Mouse (Mus musculus): ENCODE results near the gene Katnal1.
A peak's percentile ranks its signal among the peaks of the same experiment; 100 is the strongest.

The Katnal1 gene

GRCm38 (mm10) chr5:148954314-148955060 is 25.4 kb upstream of the Katnal1 start:
- no peak for DNase-seq (ENCODE audit: low read depth)

- no peak for DNase-seq (ENCODE audit: low read depth)
Observed at GRCm38 (mm10) chr5:148953098-148953497, 24.0 kb upstream of the Katnal1 start.

DNA sequence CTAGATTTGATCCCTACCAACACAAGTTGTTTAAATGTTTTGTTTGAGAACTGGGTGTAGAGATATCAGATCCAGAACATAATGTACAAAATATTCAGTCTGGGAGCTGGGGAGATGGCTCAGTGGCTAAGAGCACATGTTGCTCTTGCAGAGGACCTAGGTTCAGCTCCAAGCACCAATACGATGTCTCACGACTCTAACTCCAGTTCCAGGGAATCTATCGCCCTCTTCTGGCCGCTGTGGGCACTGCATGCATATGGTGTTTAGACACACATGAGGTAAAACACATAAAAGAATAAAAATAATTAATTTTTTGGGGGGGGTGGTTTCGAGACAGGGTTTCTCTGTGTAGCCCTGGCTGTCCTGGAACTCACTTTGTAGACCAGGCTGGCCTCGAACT is 23.3 kb upstream of the Katnal1 start:
- peak; percentile 81 for DNase-seq (ENCODE audit: low read depth)

DNA sequence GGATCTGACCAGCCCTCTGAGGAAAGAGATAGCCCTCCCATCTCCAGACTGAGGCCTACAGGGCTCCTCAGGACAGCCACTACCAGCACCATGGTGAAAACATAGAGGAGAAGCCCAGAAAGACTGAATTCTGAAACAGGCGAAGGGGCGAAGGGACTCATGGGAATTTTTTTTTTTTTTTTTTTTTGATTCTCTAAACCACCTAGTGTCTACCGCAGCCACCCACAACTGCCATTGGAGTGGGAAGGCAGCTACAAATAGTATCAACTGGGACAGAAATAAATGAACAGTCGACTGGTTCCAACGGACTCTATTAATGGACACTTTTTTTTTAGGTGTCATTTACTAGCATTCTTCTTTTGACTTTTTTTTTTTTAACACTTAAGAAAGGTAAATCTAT is 22.2 kb upstream of the Katnal1 start:
- DNase-seq (ENCODE audit: low read depth) = no peak

- no peak for DNase-seq (ENCODE audit: low read depth)
Observed at GRCm38 (mm10) chr5:148950064-148950463, 20.9 kb upstream of the Katnal1 start.

DNA sequence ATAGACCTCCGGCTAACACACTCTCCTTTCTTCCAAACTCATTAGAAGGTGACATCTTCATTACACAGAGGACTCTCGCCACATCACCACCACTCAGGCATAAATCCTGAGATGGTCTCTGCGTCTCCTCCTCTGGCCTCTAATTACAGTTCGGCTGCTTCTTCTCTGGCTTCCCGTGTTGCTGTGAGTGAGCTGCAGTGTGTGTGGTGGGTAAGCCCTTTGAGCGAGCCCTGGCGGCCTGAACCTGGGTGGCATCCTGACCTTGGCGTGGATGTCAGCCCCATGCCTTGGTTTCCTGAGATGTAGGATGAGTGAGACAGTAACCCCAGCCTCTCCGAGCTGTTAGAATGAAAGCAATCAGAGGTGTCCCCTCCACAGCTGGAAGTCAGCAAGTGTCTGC is 19.5 kb upstream of the Katnal1 start:
- no peak for DNase-seq (ENCODE audit: low read depth)

GRCm38 (mm10) chr5:148947412-148947811 is 18.3 kb upstream of the Katnal1 start:
- DNase-seq (ENCODE audit: low read depth) = peak; percentile 30

GRCm38 (mm10) chr5:148946787-148947186 is 17.7 kb upstream of the Katnal1 start:
- peak; percentile 69 for DNase-seq (ENCODE audit: low read depth)

DNA sequence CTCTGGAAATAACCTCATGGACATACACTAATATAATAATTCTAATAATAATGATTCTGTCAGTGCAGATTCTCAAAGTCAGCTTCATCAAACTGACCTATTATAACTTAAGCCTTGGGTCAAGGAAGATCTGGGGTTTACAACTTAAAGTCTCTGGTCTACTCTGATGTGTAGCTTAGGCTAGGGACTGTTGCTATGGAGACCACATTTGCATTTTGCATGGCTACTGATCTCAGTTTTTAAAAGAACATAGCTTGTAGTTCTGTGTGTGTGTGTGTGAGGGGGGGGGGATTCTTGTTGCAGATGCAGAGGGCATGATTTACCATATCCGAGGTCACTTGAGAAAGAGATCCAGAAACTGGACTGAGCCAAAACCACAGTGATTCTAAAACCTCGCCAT is 16.6 kb upstream of the Katnal1 start:
- no peak for DNase-seq (ENCODE audit: low read depth)

GRCm38 (mm10) chr5:148944024-148944423 is 14.9 kb upstream of the Katnal1 start:
- DNase-seq (ENCODE audit: low read depth) = no peak

GRCm38 (mm10) chr5:148943444-148943843 is 14.3 kb upstream of the Katnal1 start:
- DNase-seq (ENCODE audit: low read depth) = no peak

GRCm38 (mm10) chr5:148942957-148943356 is 13.8 kb upstream of the Katnal1 start:
- DNase-seq (ENCODE audit: low read depth) = no peak

GRCm38 (mm10) chr5:148942305-148942704 is 13.2 kb upstream of the Katnal1 start:
- DNase-seq (ENCODE audit: low read depth) = peak; percentile 47

DNA sequence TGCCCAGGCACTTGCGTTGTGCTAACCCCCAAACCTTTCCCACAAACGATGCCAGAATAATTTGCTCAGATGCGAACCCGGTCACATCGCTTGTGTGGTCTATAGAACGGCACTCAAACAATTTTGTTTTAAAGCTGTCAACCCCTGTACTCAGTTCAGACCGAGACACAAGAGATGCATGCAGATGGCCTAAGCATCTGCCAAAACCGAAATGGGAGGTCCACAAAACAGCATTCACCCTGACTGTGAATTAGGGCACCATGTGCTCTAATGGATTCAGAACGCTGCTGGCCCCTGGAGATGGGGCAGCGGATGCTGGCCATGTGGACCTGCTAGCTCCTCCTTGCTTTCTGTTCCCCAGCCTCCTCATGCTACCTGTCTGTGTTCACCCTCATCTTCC is 12.7 kb upstream of the Katnal1 start:
- DNase-seq (ENCODE audit: low read depth) = no peak

DNA sequence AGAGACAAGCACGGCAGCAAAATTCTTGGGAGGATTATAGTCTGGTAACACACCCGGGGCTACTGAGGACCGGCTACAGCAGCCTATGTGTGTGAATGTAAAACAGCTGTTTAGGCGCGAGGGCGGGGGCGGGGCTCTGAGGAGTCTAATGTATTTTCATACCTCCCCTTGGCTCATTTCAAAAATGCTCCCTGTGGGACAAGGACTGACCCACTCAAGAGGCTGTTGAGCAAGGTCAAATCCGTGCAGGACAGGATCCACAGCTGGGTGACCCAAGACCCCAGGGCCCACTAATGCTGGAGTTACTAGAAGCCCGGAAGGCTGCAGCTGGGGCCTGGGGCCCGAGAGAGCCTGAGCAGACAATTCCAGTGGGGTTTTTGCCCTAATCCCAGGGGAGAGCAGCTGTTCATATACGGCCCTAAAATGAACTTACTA is 10.8 kb upstream of the Katnal1 start:
- DNase-seq (ENCODE audit: low read depth) = no peak

GRCm38 (mm10) chr5:148936516-148936951 is 7.4 kb upstream of the Katnal1 start:
- no peak for DNase-seq (ENCODE audit: low read depth)

DNA sequence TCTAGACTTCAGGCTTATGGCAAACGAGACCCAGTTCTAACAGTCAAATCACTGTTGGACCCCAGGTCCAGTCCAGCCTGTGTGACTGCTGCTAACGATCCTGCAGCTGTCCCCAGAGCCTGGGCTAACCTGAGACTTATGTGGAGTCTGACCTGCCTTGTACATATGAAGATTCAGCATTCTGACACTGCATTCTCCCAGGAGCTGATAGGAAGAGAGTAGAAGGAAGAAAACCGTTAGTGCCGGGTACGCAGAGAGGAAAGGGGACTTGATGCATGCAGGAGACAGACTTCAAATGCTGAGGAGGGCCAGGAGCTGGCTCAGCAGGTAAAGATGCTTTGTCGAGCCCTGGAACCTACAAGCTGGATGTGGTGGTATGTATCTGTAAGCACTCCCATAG is 6.8 kb upstream of the Katnal1 start:
- DNase-seq (ENCODE audit: low read depth) = no peak

- no peak for DNase-seq (ENCODE audit: low read depth)
Observed at GRCm38 (mm10) chr5:148935071-148935821, 6.1 kb upstream of the Katnal1 start.

DNA sequence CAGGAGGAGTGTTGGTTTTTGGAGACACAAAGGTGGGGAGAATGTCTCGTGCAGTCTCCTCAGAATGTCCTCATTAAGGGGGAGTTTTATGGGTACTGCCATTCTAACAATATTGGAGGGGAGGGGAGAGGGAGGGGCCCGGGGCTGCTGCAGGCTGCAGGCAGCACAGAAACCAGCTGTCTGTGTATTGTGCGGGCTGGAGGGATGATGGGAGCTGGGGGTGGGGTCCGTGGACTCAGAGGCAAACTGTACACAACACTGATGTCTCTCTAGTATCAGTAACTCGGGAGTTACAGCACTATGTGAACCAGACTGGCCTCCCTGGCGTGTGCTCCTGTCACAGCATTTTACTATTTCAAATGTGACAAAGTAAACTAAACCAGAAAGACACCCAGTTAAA is 5.3 kb upstream of the Katnal1 start:
- no peak for DNase-seq (ENCODE audit: low read depth)

GRCm38 (mm10) chr5:148933767-148934166 is 4.6 kb upstream of the Katnal1 start:
- no peak for DNase-seq (ENCODE audit: low read depth)

DNA sequence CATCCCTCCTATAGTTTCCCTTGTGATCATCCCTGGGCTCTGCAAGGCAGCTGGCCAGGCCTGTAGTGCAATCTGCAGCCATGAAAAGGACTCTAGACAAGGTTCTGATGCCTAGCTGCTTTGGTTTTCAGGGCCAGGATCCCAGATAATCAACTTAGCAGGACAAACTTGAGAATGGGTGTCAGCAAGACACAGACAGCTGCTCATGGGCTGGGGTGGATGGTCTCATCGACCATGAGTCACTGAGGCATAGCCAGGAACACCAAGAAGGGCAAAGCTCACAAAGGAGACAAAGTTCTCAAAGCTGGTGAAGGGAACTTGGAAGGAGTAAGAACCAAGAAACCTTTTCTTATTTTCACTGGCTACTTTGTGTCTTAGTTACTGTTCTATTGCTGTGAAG is 2.2 kb upstream of the Katnal1 start:
- no peak for DNase-seq (ENCODE audit: low read depth)

DNA sequence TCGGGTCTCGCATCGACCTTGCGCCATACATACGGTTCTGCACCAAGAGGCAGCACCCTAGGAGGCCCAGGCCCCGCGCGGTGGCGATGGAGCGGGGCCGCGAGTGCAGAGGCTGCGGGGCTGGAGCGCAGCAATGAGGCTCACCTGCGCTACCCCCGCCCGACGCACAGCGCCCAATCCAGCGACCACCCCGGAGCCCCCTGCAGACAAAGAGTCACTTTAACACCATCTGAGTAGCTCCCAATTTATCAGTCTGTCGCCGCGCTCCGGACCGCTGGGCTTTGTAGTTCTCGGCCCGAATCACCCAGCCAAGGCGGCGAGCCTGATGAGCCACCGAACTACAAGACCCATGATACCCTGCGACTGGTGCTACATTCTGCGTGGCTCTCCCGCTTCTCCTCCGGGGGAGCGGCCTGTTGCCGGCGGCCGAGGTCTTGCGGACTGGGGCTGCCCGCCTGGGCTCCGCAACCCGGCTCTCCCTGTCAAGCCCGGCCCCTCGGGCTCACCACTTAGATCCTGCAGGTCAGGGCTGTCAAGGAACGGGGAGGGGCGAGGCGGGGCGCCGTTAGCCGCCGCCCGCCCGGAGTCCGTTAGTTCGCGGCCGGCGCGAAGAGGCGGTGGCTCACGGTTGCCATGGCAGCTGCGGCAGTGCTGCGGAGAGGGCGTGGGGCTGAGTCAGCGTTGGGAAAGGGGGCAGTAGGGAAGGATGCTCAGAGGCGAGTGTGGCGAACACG is 571 bp downstream of the Katnal1 start:
- peak; percentile 90 for DNase-seq (ENCODE audit: low read depth)

DNA sequence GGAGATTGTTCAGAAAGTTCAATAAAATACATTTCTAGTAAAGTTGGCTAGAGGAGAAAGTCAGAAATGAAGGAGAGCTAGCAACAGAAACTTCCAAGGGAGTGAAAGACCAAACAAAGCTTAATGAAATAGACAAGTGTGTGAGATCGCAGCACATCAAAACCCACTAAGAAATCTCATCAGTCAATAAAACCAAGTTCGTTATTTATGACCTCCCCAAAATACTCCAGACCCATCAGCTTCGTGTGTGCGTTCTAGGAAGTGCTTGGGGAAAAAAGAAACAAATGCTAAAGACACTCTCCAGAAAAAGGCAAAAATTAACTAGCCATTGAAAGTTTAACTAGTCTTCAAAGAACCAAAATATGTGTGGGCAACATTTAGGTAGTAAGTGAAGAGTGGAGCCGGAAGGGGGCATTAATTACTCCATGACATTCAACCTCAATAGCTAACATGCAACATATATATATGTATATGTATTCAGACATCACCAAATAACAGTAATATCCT is 1.4 kb downstream of the Katnal1 start:
- DNase-seq (ENCODE audit: low read depth) = no peak
